Mouse (Mus musculus) stomach, embryonic 16.5 days (tissue): ENCODE measurements around the gene Syngr1. TPM values are rescaled to one million over a fixed set of nuclear protein-coding genes. Genes with fewer than 3 reads are reported as not detected.

ENCODE experiments used
- ATAC-seq: fragments of 200-750 bp; cut with Nextera tagmentation; 2 replicates; pipeline ENCODE4 v1.8.0; 2017; ENCODE audit warnings: moderate number of reproducible peaks, moderate TSS enrichment; ENCODE audit not compliant: insufficient read depth, low FRiP score
- H3K27ac ChIP-seq: fragments of 300-500 bp; sonication (generic); 2 replicates; pipeline ENCODE4 v1.5.1; 2014; ENCODE audit warnings: low read length
- H3K27me3 ChIP-seq: fragments of 300-500 bp; sonication (generic); 2 replicates; pipeline ENCODE4 v1.6.1; 2014; ENCODE audit warnings: low read length, control low read depth, mixed read lengths; ENCODE audit not compliant: control insufficient read depth, insufficient read depth
- H3K36me3 ChIP-seq: fragments of 300-500 bp; sonication (generic); 2 replicates; pipeline ENCODE4 v1.6.1; 2014; ENCODE audit warnings: low read length; ENCODE audit not compliant: control insufficient read depth, insufficient read depth
- H3K4me1 ChIP-seq: fragments of 300-500 bp; sonication (generic); 2 replicates; pipeline ENCODE4 v1.6.1; 2014; ENCODE audit warnings: low read length, control low read depth, mixed read lengths; ENCODE audit not compliant: control insufficient read depth, insufficient read depth
- H3K4me2 ChIP-seq: fragments of 300-500 bp; sonication (generic); 2 replicates; pipeline ENCODE4 v1.6.1; 2014; ENCODE audit warnings: low read depth, low read length, mixed read lengths
- H3K4me3 ChIP-seq: fragments of 300-500 bp; sonication (generic); replicated peaks from 2 replicates; pipeline ENCODE4 v1.5.1; 2014; ENCODE audit warnings: mild to moderate bottlenecking, low read length
- H3K9ac ChIP-seq: fragments of 300-500 bp; sonication (generic); 2 replicates; pipeline ENCODE4 v1.6.1; 2014; ENCODE audit warnings: low read length
- H3K9me3 ChIP-seq: fragments of 300-500 bp; sonication (generic); replicated peaks from 2 replicates; pipeline ENCODE4 v1.6.1; 2016; ENCODE audit warnings: low read length, control low read depth; ENCODE audit not compliant: control insufficient read depth
- WGBS: fragments of 180-500 bp; shearing (Covaris S2); extraction: QIAGEN DNeasy Blood & Tissue Kit; methylation state at CpG from one replicate; pipeline ENCODE4 v1.1.7; 2014; 5-methylcytosine and 5-hydroxymethylcytosine counted together
- polyA plus RNA-seq: library from polyadenylated mRNA; unstranded; fragments of >200 nt; fragmentation: Nextera tagmentation; extraction: Ambion mirVana; gene quantifications from 2 replicates; pipeline ENCODE4 v1.2.1, GENCODE M21; 2015

Gene Syngr1
- polyA plus RNA-seq, 1 experiment from 2014 or later: 43.1 TPM

GRCm38 (mm10) chr15:80074663-80075373 lies 16.3 kb upstream of the Syngr1 start:
- H3K4me2 ChIP-seq: no peak overlapping the region
- H3K27me3 ChIP-seq: no peaks in the 10 kb centered on the region
- ATAC-seq: no peak
- no peak overlapping the region for H3K4me3 ChIP-seq
- H3K27ac ChIP-seq: peak overlapping the region; percentile 92
- WGBS: 50% methylated on average over 6 of the region's 6 CpGs
- no peaks in the 10 kb centered on the region; the same call in 1 of the 2 replicates for H3K4me1 ChIP-seq
- H3K9me3 ChIP-seq: no peaks in the 10 kb centered on the region
- H3K36me3 ChIP-seq: peaks cover 14% of the 10 kb centered on the region
- H3K9ac ChIP-seq: no peak overlapping the region

DNA sequence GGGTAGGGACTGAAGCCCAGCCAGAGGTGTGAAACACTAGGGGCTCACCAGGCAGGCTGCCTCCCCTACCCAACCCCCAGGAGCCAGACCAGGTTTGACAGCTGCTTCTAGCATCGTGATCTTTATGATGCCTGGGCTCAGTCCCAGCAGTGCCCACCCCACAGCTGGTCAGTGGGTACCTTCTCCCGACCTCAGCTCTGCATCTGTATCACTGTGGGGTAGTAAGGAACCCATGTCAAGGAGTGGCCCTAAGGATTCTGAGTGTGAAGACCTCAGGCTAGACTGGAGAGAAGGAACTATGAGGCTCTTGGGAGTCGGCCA lies 15.8 kb upstream of the Syngr1 start:
- Histone ChIP-seq H3K27ac (peak overlapping the region; percentile 92), H3K27me3 (no peaks in the 10 kb centered on the region), H3K9ac (0 out of 2 replicates have a peak overlapping the region, but pooled peaks have one; percentile 15), H3K4me2 (no peak overlapping the region), H3K9me3 (no peaks in the 10 kb centered on the region), H3K4me1 (peaks cover 5% of the 10 kb centered on the region; the same call in 1 of the 2 replicates), H3K36me3 (peaks cover 19% of the 10 kb centered on the region), H3K4me3 (no peak overlapping the region)
- WGBS: 35% methylated on average over 3 of the region's 3 CpGs
- no peak for ATAC-seq

DNA sequence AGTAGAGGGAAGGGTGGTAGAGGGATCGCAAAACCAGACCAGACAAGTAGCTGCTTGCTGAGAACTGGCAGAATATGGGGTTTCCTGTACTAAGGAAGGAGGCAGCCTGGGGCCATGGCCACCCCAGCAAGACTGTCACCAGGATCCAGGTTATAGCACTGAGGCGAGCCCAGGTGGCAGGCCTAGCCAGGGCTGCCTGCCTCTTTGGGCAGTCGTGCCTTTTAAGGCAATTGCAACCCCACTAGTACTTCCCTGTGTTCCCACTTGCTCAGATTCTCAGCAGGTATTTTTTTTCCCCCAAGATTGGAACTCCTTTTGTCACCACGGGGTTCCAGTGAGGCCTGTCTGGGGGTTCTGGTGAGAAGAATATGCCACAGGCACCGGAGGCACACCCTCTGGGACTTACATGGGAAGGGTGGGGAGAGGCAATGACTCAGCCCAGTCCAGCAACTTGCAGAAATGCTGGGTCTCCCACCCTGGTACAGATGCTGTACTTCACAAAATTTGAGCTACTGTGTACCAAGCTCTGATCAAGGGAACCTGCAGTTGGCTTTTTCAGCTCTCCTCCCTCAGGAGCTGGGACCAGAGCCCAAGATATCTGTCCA lies 15.3 kb upstream of the Syngr1 start:
- no peaks in the 10 kb centered on the region for H3K27me3 ChIP-seq
- H3K4me2 ChIP-seq: no peak overlapping the region
- no peak overlapping the region for H3K4me3 ChIP-seq
- H3K36me3 ChIP-seq: peaks cover 20% of the 10 kb centered on the region
- H3K27ac ChIP-seq: peak overlapping the region; percentile 92
- 31% methylated on average over 5 of the region's 5 CpGs for WGBS
- H3K9ac ChIP-seq: no peak overlapping the region
- H3K9me3 ChIP-seq: no peaks in the 10 kb centered on the region
- ATAC-seq: peak; percentile 71
- H3K4me1 ChIP-seq: peaks cover 10% of the 10 kb centered on the region

GRCm38 (mm10) chr15:80076338-80077136 lies 14.6 kb upstream of the Syngr1 start:
- peaks cover 26% of the 10 kb centered on the region for H3K36me3 ChIP-seq
- WGBS: 8% methylated on average over 2 of the region's 2 CpGs
- H3K4me1 ChIP-seq: peaks cover 17% of the 10 kb centered on the region
- H3K4me3 ChIP-seq: no peak overlapping the region
- no peak overlapping the region for H3K4me2 ChIP-seq
- no peaks in the 10 kb centered on the region for H3K9me3 ChIP-seq
- H3K27me3 ChIP-seq: no peaks in the 10 kb centered on the region
- ATAC-seq: peak; percentile 34; the same call in 1 of the 2 replicates
- H3K27ac ChIP-seq: peak overlapping the region; percentile 92
- H3K9ac ChIP-seq: no peak overlapping the region

DNA sequence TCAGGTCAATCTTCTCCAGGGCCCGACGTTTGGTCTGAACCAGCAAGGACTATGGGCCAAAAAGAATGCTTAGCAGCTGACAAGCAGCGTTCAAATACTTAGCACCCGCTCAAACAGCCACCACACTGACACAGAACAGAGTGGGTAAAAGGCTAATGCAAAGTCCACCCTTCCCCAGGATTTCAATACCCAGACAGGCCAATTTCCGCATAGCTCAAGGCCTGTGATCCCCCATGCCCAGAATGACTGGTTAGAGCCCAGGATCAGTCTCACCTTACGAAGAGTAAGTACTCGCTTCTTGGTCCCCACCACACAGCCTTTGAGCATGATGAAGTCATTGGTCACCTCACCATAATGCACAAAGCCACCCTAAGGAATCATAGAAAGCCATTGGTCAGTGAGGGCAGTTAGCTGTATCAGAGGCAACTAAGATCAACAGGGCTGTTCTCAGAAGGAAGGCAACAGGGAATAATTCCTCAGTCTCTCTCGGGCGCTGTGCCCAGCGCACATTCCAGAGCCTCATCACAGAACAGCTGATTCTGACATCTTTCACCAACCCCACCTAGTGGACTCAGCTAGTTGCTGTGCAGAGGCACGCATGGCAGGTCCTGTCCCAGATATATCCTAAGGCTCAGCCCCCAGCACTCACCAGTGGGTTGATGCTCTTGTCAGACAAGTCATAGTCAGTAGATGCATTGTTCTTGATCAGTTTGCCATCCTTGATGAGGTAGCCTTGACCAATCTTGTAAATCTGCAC lies 12.9 kb upstream of the Syngr1 start:
- 68% methylated on average over 11 of the region's 11 CpGs for WGBS
- no peak for ATAC-seq
- no peaks in the 10 kb centered on the region for H3K9me3 ChIP-seq
- no peaks in the 10 kb centered on the region for H3K27me3 ChIP-seq
- peaks cover 23% of the 10 kb centered on the region for H3K4me1 ChIP-seq
- H3K4me3 ChIP-seq: no peak overlapping the region
- H3K9ac ChIP-seq: no peak overlapping the region
- no peak overlapping the region for H3K4me2 ChIP-seq
- H3K36me3 ChIP-seq: peaks cover 26% of the 10 kb centered on the region
- no peak overlapping the region for H3K27ac ChIP-seq

GRCm38 (mm10) chr15:80079129-80079668 lies 11.9 kb upstream of the Syngr1 start:
- Histone ChIP-seq H3K27me3 (no peaks in the 10 kb centered on the region), H3K4me2 (no peak overlapping the region), H3K9me3 (no peaks in the 10 kb centered on the region), H3K4me3 (no peak overlapping the region), H3K27ac (no peak overlapping the region), H3K9ac (no peak overlapping the region), H3K36me3 (peaks cover 26% of the 10 kb centered on the region), H3K4me1 (peaks cover 23% of the 10 kb centered on the region)
- WGBS: 91% methylated on average over 5 of the region's 5 CpGs
- no peak for ATAC-seq

DNA sequence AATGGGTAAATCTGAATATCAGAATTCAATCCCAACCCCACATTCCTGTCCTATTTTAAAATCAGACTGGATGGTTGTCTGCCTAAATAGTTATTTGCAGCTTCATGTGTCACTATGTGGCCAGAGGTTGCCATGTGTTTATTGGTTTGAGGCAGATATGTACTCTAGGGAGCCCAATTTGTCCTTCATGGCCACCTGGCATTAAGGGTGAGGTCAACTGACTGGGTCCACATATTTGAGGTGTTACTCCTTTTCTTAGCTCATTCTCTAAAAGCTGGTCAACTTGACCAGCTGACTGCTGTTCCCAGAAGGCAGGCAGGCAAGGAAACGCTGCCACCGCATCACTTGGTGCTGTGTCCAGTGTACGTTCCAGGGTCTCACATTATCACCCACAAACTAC lies 11.2 kb upstream of the Syngr1 start:
- no peak overlapping the region for H3K27ac ChIP-seq
- H3K9me3 ChIP-seq: no peaks in the 10 kb centered on the region
- H3K4me2 ChIP-seq: peak overlapping the region; percentile 83
- H3K9ac ChIP-seq: peak overlapping the region; percentile 47; the same call in 1 of the 2 replicates
- WGBS: 69% methylated on average over 3 of the region's 3 CpGs
- peak overlapping the region; percentile 78; the same call in 1 of the 2 replicates for H3K4me3 ChIP-seq
- peaks cover 26% of the 10 kb centered on the region for H3K36me3 ChIP-seq
- no peaks in the 10 kb centered on the region for H3K27me3 ChIP-seq
- H3K4me1 ChIP-seq: peaks cover 23% of the 10 kb centered on the region
- no peak for ATAC-seq

DNA sequence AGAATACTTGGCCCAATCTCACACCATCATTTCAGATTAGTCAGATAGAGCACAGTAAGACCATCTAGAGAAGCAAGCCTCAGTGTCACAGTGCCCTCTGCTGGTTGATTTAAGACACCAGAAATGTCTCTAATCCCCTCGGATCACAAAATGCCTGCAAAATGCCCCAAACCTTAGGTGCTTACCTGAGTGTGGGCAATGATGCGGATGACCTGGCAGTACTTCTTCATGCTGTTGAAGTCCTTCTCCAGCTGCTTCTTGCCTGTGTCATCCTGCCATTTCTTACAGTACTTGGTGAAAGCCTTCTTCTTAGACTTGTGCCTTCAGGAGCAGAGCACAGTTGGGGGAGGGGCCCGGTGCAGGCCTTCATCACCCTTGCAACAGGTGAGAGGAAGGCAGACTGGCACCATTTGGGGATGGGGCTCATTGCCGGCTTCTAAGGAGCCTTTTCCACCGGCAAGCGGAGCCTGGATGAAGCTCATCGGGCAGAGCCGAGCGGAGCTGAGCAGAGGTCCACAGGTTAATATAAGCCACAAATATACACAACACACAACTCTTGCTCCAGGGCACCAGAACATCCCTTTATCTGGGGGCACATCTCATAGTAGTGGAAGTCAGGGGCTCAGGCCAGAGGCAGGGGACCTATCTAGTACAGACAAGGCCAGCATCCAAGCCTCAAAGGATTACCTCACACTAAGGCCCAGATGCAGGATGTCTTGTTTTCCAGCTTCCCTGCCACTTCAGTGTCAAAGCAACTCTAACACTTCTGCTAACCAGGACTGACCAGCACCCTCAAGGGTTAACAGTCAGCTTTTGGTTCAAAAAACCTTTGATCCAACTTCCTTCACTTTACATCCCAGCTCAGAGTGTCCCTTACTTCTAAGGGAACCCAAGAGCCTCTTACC lies 10.2 kb upstream of the Syngr1 start:
- WGBS: 45% methylated on average over 9 of the region's 9 CpGs
- H3K27me3 ChIP-seq: no peaks in the 10 kb centered on the region
- H3K36me3 ChIP-seq: peaks cover 26% of the 10 kb centered on the region
- H3K27ac ChIP-seq: peak overlapping the region; percentile 9; the same call in 1 of the 2 replicates
- H3K9me3 ChIP-seq: no peaks in the 10 kb centered on the region
- H3K4me3 ChIP-seq: peak overlapping the region; percentile 78
- peaks cover 23% of the 10 kb centered on the region for H3K4me1 ChIP-seq
- peak overlapping the region; percentile 88 for H3K9ac ChIP-seq
- ATAC-seq: no peak
- H3K4me2 ChIP-seq: peak overlapping the region; percentile 83
